Mouse (Mus musculus): ENCODE measurements around the gene Aif1. TPM values are rescaled to one million over a fixed set of nuclear protein-coding genes. Genes with fewer than 3 reads are reported as not detected.

Aif1 gene
- polyA plus RNA-seq, 1 experiment from 2014 or later, result 6.1 TPM

DNA sequence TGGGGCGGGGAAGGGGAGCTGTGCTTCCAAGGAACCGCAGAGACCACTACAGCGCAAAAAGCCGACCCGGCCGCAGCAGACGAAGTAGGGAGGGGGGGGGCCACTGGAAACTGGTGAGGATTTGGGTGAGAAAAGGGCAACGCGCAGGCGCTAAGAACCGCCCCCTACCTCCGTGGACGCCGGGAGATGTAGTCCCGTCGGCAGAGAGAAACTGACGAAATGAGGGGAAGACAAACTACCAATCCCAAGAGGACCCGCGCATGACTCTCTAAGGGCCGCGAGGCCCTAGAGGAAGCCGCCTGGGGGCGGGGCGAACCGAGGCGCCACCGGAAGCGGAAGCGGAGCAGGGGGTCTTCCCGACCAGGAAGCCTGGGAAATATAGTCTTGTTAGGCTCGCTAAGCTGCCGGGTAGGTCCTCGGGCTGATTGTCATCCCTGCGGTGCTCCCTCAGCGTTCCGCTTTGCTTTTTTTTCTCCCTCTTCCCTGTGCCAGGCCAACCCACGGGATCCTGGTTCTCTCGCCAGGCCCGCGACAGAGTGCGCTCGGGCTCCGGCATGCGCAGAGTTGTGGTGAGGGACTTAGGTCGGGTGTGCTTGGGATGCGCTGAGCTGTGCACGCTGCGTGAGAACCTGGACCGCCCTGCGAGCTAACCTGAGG is 54.6 kb downstream of the Aif1 start, which contains the start of gene Gpank1:
Gpank1 (plus strand) TSS at position 313 of the 657 bp plus-strand sequence.
- H3K9ac ChIP-seq (replicated peaks; ENCODE audit: low read length), result peak within 1 kb of the TSS; percentile 83
- H3K9me3 ChIP-seq (replicated peaks; ENCODE audit: control insufficient read depth, low read length), result no peaks in the 10 kb centered on the region
- DNase-seq (ENCODE audit: low spot score), result peak; percentile 99
- H3K4me1 ChIP-seq (ENCODE audit: control insufficient read depth, insufficient read depth, low read length), result peaks cover 4% of the 10 kb centered on the region; the same call in 1 of the 2 replicates
- peaks cover 18% of the 10 kb centered on the region for H3K36me3 ChIP-seq (replicated peaks; ENCODE audit: control insufficient read depth, insufficient read depth, low read depth, low read length)
- H3K4me2 ChIP-seq (ENCODE audit: low read depth, low read length), result peak within 1 kb of the TSS; percentile 92
- H3K27me3 ChIP-seq (ENCODE audit: control insufficient read depth, insufficient read depth, low read length), result no peaks in the 10 kb centered on the region
- H3K4me3 ChIP-seq (ENCODE audit: low read depth, low read length), result peak within 1 kb of the TSS; percentile 89
- peak; percentile 94 for ATAC-seq (replicated peaks; ENCODE audit: insufficient number of reproducible peaks, low FRiP score, low TSS enrichment, low read depth)
- H3K27ac ChIP-seq (replicated peaks; ENCODE audit: low read depth, low read length), result peak within 1 kb of the TSS; percentile 77
- under 1% methylated on average over 49 of the region's 50 CpGs for WGBS

Small RNAs within 50 kb of the gene (microRNA-seq; reads per million reads assigned to microRNA genes)
- not detected for gene Mir6973a (ENCODE audit: borderline number of aligned reads)
- not detected for gene Mir6974 (ENCODE audit: borderline number of aligned reads)

Other genes with a start within 250 kb of the Aif1 start
- 10.9 and 13.1 TPM in 2 replicates for gene Neu1, start 244.8 kb downstream of the Aif1 start, polyA plus RNA-seq (2014; fragmentation: Nextera tagmentation; extraction: Ambion mirVana)
- 0.21 and 0.49 TPM in 2 replicates for gene Hspa1b, start 216.8 kb downstream of the Aif1 start, polyA plus RNA-seq (2014; fragmentation: Nextera tagmentation; extraction: Ambion mirVana)
- not detected in 2 replicates for gene Gm20481, start 206.2 kb downstream of the Aif1 start, polyA plus RNA-seq (2014; fragmentation: Nextera tagmentation; extraction: Ambion mirVana)
- gene Hspa1a, start 203.9 kb downstream of the Aif1 start, polyA plus RNA-seq (2014; fragmentation: Nextera tagmentation; extraction: Ambion mirVana), result 1.7 and 1.8 TPM in 2 replicates
- gene Hspa1l, start 203.4 kb downstream of the Aif1 start, polyA plus RNA-seq (2014; fragmentation: Nextera tagmentation; extraction: Ambion mirVana), result 1.5 and 2.0 TPM in 2 replicates
- gene Lsm2, start 194.2 kb downstream of the Aif1 start, polyA plus RNA-seq (2014; fragmentation: Nextera tagmentation; extraction: Ambion mirVana), result 219 and 241 TPM in 2 replicates
- gene Vars, start 175.1 kb downstream of the Aif1 start, polyA plus RNA-seq (2014; fragmentation: Nextera tagmentation; extraction: Ambion mirVana), result 73.9 and 85.2 TPM in 2 replicates
- gene Vwa7, start 159.5 kb downstream of the Aif1 start, polyA plus RNA-seq (2014; fragmentation: Nextera tagmentation; extraction: Ambion mirVana), result 0.10 and 0.17 TPM in 2 replicates
- gene Sapcd1, start 148.1 kb downstream of the Aif1 start, polyA plus RNA-seq (2014; fragmentation: Nextera tagmentation; extraction: Ambion mirVana), result 3.5 and 7.5 TPM in 2 replicates
- 3.0 and 3.2 TPM in 2 replicates for gene Msh5, start 129.3 kb downstream of the Aif1 start, polyA plus RNA-seq (2014; fragmentation: Nextera tagmentation; extraction: Ambion mirVana)
- gene Clic1, start 126.1 kb downstream of the Aif1 start, polyA plus RNA-seq (2014; fragmentation: Nextera tagmentation; extraction: Ambion mirVana), result 73.9 and 84.2 TPM in 2 replicates
- gene Ddah2, start 117.0 kb downstream of the Aif1 start, polyA plus RNA-seq (2014; fragmentation: Nextera tagmentation; extraction: Ambion mirVana), result 543 and 586 TPM in 2 replicates
- 0.33 TPM in 1 of 2 replicates, not detected in the other for gene Ly6g6c, start 110.7 kb downstream of the Aif1 start, polyA plus RNA-seq (2014; fragmentation: Nextera tagmentation; extraction: Ambion mirVana)
- 0.74 and 1.2 TPM in 2 replicates for gene Mpig6b, start 109.9 kb downstream of the Aif1 start, polyA plus RNA-seq (2014; fragmentation: Nextera tagmentation; extraction: Ambion mirVana)
- 0.66 and 1.1 TPM in 2 replicates for gene Ly6g6e, start 99.2 kb downstream of the Aif1 start, polyA plus RNA-seq (2014; fragmentation: Nextera tagmentation; extraction: Ambion mirVana)
- 0.92 TPM in 1 of 2 replicates, not detected in the other for gene Ly6g6d, start 98.0 kb downstream of the Aif1 start, polyA plus RNA-seq (2014; fragmentation: Nextera tagmentation; extraction: Ambion mirVana)
- 0.36 and 0.43 TPM in 2 replicates for gene Ly6g6f, start 90.5 kb downstream of the Aif1 start, polyA plus RNA-seq (2014; fragmentation: Nextera tagmentation; extraction: Ambion mirVana)
- gene Abhd16a, start 86.8 kb downstream of the Aif1 start, polyA plus RNA-seq (2014; fragmentation: Nextera tagmentation; extraction: Ambion mirVana), result 38.5 and 39.8 TPM in 2 replicates
- not detected in 2 replicates for gene Ly6g5c, start 67.8 kb downstream of the Aif1 start, polyA plus RNA-seq (2014; fragmentation: Nextera tagmentation; extraction: Ambion mirVana)
- gene Ly6g5b, start 60.6 kb downstream of the Aif1 start, polyA plus RNA-seq (2014; fragmentation: Nextera tagmentation; extraction: Ambion mirVana), result 0.53 and 1.1 TPM in 2 replicates
- 24.6 and 26.4 TPM in 2 replicates for gene Gpank1, start 54.6 kb downstream of the Aif1 start, polyA plus RNA-seq (2014; fragmentation: Nextera tagmentation; extraction: Ambion mirVana)
- 273 and 294 TPM in 2 replicates for gene Csnk2b, start 54.0 kb downstream of the Aif1 start, polyA plus RNA-seq (2014; fragmentation: Nextera tagmentation; extraction: Ambion mirVana)
- gene D17H6S53E, start 49.7 kb downstream of the Aif1 start, polyA plus RNA-seq (2014; fragmentation: Nextera tagmentation; extraction: Ambion mirVana), result 6.9 and 7.4 TPM in 2 replicates
- 0.49 and 0.64 TPM in 2 replicates for gene Apom, start 44.0 kb downstream of the Aif1 start, polyA plus RNA-seq (2014; fragmentation: Nextera tagmentation; extraction: Ambion mirVana)
- 87.8 and 101 TPM in 2 replicates for gene Bag6, start 40.9 kb downstream of the Aif1 start, polyA plus RNA-seq (2014; fragmentation: Nextera tagmentation; extraction: Ambion mirVana)
- gene Prrc2a, start 11.2 kb downstream of the Aif1 start, polyA plus RNA-seq (2014; fragmentation: Nextera tagmentation; extraction: Ambion mirVana), result 131 and 144 TPM in 2 replicates
- gene Lst1, start 12.4 kb upstream of the Aif1 start, polyA plus RNA-seq (2014; fragmentation: Nextera tagmentation; extraction: Ambion mirVana), result 3.8 and 6.1 TPM in 2 replicates
- gene Ltb, start 18.4 kb upstream of the Aif1 start, polyA plus RNA-seq (2014; fragmentation: Nextera tagmentation; extraction: Ambion mirVana), result 0.32 and 0.48 TPM in 2 replicates
- gene Tnf, start 25.9 kb upstream of the Aif1 start, polyA plus RNA-seq (2014; fragmentation: Nextera tagmentation; extraction: Ambion mirVana), result not detected in 2 replicates
- not detected in 2 replicates for gene Lta, start 29.3 kb upstream of the Aif1 start, polyA plus RNA-seq (2014; fragmentation: Nextera tagmentation; extraction: Ambion mirVana)
- gene Gm16181, start 44.8 kb upstream of the Aif1 start, polyA plus RNA-seq (2014; fragmentation: Nextera tagmentation; extraction: Ambion mirVana), result not detected in 2 replicates
- 6.2 and 7.9 TPM in 2 replicates for gene Atp6v1g2, start 57.6 kb upstream of the Aif1 start, polyA plus RNA-seq (2014; fragmentation: Nextera tagmentation; extraction: Ambion mirVana)
- gene Nfkbil1, start 59.7 kb upstream of the Aif1 start, polyA plus RNA-seq (2014; fragmentation: Nextera tagmentation; extraction: Ambion mirVana), result 3.1 and 4.0 TPM in 2 replicates
- gene Ddx39b, start 65.7 kb upstream of the Aif1 start, polyA plus RNA-seq (2014; fragmentation: Nextera tagmentation; extraction: Ambion mirVana), result 664 and 669 TPM in 2 replicates
- 18.8 and 24.0 TPM in 2 replicates for gene H2-D1, start 86.7 kb upstream of the Aif1 start, polyA plus RNA-seq (2014; fragmentation: Nextera tagmentation; extraction: Ambion mirVana)
- gene H2-Q1, start 144.3 kb upstream of the Aif1 start, polyA plus RNA-seq (2014; fragmentation: Nextera tagmentation; extraction: Ambion mirVana), result 0.08 TPM in 1 of 2 replicates, not detected in the other
- 0.69 and 0.86 TPM in 2 replicates for gene H2-Q2, start 166.2 kb upstream of the Aif1 start, polyA plus RNA-seq (2014; fragmentation: Nextera tagmentation; extraction: Ambion mirVana)
- 1.0 and 1.1 TPM in 2 replicates for gene H2-Q4, start 203.5 kb upstream of the Aif1 start, polyA plus RNA-seq (2014; fragmentation: Nextera tagmentation; extraction: Ambion mirVana)
- 0.74 and 1.0 TPM in 2 replicates for gene H2-Q6, start 248.8 kb upstream of the Aif1 start, polyA plus RNA-seq (2014; fragmentation: Nextera tagmentation; extraction: Ambion mirVana)

All from embryonic facial prominence, embryonic 11.5 days (tissue).